Comparison of ENCODE assay signal across 10 mouse cellular contexts in genomic region chr2:158733914-158734313, GRCm38 (mm10). TPM values are rescaled to one million over a fixed set of nuclear protein-coding genes. Genes with fewer than 3 reads are reported as not detected.
A peak's percentile ranks its signal among the peaks of the same experiment; 100 is the strongest.
DNase-seq lines count a peak whose midpoint lies in the region; ATAC-seq and TF ChIP-seq lines count a peak whose summit lies in the region.
"Had no signal": no experiment of that assay in that cellular context is flagged by ENCODE, and none has a peak within 500 bp of the region (broad histone marks: within the 10 kb centered on the region; RNA-seq: fewer than 3 reads in every experiment).

No protein-coding gene starts in this region.

- no peak overlapping the region for H3K9ac ChIP-seq in heart, embryonic 16.5 days (ENCODE audit: low read length)
- H3K9ac ChIP-seq in hindbrain, embryonic 14.5 days = no peak overlapping the region

- H3K4me3 ChIP-seq in layer of hippocampus, adult 2 months = no peak overlapping the region
- no peak overlapping the region for H3K4me3 ChIP-seq in heart, embryonic 16.5 days (ENCODE audit: low read length)
- H3K4me3 ChIP-seq in hindbrain, embryonic 14.5 days (replicated peaks; ENCODE audit: low read length) = no peak overlapping the region
- H3K4me3 ChIP-seq: limb, embryonic 10.5 days had no signal

- H3K9me3 ChIP-seq in heart, embryonic 16.5 days (replicated peaks; ENCODE audit: control insufficient read depth, low read length) = no peaks in the 10 kb centered on the region
- H3K9me3 ChIP-seq in hindbrain, embryonic 14.5 days (ENCODE audit: control insufficient read depth, low read length) = no peaks in the 10 kb centered on the region
- H3K9me3 ChIP-seq: limb, embryonic 10.5 days had no signal

- no peaks in the 10 kb centered on the region; the same call in 1 of the 2 replicates for H3K27me3 ChIP-seq in heart, embryonic 16.5 days (ENCODE audit: control insufficient read depth, insufficient read depth, low read length)
- no peaks in the 10 kb centered on the region for H3K27me3 ChIP-seq in hindbrain, embryonic 14.5 days (ENCODE audit: control insufficient read depth, insufficient read depth, low read length)

- ATAC-seq in heart, embryonic 16.5 days (replicated peaks; ENCODE audit: extremely low read depth, insufficient read depth, low FRiP score) = peak; percentile 31; the same call in 1 of the 2 replicates
- no peak for ATAC-seq in hindbrain, embryonic 14.5 days (ENCODE audit: low FRiP score)
- ATAC-seq in megakaryocyte-erythroid progenitor cell, adult 5-6 weeks (replicated peaks; ENCODE audit: low FRiP score, low TSS enrichment, poor library complexity, severe bottlenecking) = no peak
- ATAC-seq: Patski had no signal

- WGBS in heart, embryonic 16.5 days = 57% methylated on average over 6 of the region's 6 CpGs
- WGBS in hindbrain, embryonic 14.5 days = 90% methylated on average over 6 of the region's 6 CpGs

- no peak for TF ChIP-seq CTCF in layer of hippocampus, adult 2 months (conservative IDR thresholded peaks at IDR 0.05)

- no peak for DNase-seq in layer of hippocampus, adult 2 months (ENCODE audit: low spot score in 2 of 2)
- no peak for DNase-seq in layer of hippocampus, postnatal 10 days (ENCODE audit: low spot score in 2 of 2)
- peak; percentile 74 for DNase-seq in lung, postnatal 36 days
- peak; percentile 62 to 64 for DNase-seq in thymus, postnatal 10 days (ENCODE audit: low spot score in 2 of 2)
- no peak for DNase-seq in adrenal gland, adult 2 months
- no peak for DNase-seq in hindbrain, embryonic 14.5 days (ENCODE audit: low spot score)

- peaks cover 6% of the 10 kb centered on the region; the same call in 1 of the 2 replicates for H3K4me1 ChIP-seq in heart, embryonic 16.5 days (ENCODE audit: control insufficient read depth, insufficient read depth, low read length)
- H3K4me1 ChIP-seq in hindbrain, embryonic 14.5 days (replicated peaks; ENCODE audit: control insufficient read depth, insufficient read depth, low read length) = no peaks in the 10 kb centered on the region; the same call in 1 of the 2 replicates
- H3K4me1 ChIP-seq: limb, embryonic 10.5 days had no signal

- H3K4me2 ChIP-seq in heart, embryonic 16.5 days (ENCODE audit: low read depth, low read length) = no peak overlapping the region
- no peak overlapping the region for H3K4me2 ChIP-seq in hindbrain, embryonic 14.5 days (replicated peaks)

- H3K27ac ChIP-seq in layer of hippocampus, adult 2 months = peak overlapping the region; percentile 85
- peak overlapping the region; percentile 45 for H3K27ac ChIP-seq in heart, embryonic 16.5 days (ENCODE audit: low read length)
- no peak overlapping the region for H3K27ac ChIP-seq in hindbrain, embryonic 14.5 days
- H3K27ac ChIP-seq: limb, embryonic 10.5 days had no signal

- H3K36me3 ChIP-seq in heart, embryonic 16.5 days (ENCODE audit: control insufficient read depth, insufficient read depth) = no peaks in the 10 kb centered on the region
- no peaks in the 10 kb centered on the region for H3K36me3 ChIP-seq in hindbrain, embryonic 14.5 days (replicated peaks; ENCODE audit: control insufficient read depth, insufficient read depth)
- H3K36me3 ChIP-seq: limb, embryonic 10.5 days had no signal

RNA-seq across cellular contexts. Expression of gene Fam83d, which starts 34.0 kb away (rescaled TPM):
- 1 to 10 TPM; 4.7 to 6.0 TPM for total RNA-seq in layer of hippocampus, adult 2 months (2021)
- total RNA-seq in layer of hippocampus, postnatal 10 days (2021) = 1 to 10 TPM; 1.5 to 2.1 TPM
- 58.2 and 61.4 TPM in 2 replicates for polyA plus RNA-seq in heart, embryonic 16.5 days (2015; fragmentation: Nextera tagmentation; extraction: Ambion mirVana)
- under 1 TPM; 0.49 to 0.69 TPM for total RNA-seq in adrenal gland, adult 2 months (2021)
- 2.8 and 3.2 TPM in 2 replicates for polyA plus RNA-seq in adrenal gland, adult 2 months (2012; rRNA removed)
- 7.5 and 7.6 TPM in 2 replicates for polyA plus RNA-seq in hindbrain, embryonic 14.5 days (2014; fragmentation: Nextera tagmentation; extraction: Ambion mirVana)
- total RNA-seq in megakaryocyte-erythroid progenitor cell, adult 5-6 weeks (2014; fragmentation: Nextera tagmentation) = 6.2 and 9.7 TPM in 2 replicates
- total RNA-seq in megakaryocyte-erythroid progenitor cell, adult 5-6 weeks (2017) = 3.9 and 7.5 TPM in 2 replicates

Comparison
In these comparisons a context has a peak if more than half of its experiments do, and no peak if none do; other contexts are left out.
1. DNase-seq: peak in lung, postnatal 36 days (single experiment) and thymus, postnatal 10 days (2 of 2); none in layer of hippocampus, adult 2 months (0 of 2), layer of hippocampus, postnatal 10 days (0 of 2), adrenal gland, adult 2 months (single experiment) and hindbrain, embryonic 14.5 days (single experiment).